Mouse (Mus musculus) limb, embryonic 14.5 days (tissue): ENCODE measurements around the gene Itpkb. TPM values are rescaled to one million over a fixed set of nuclear protein-coding genes. Genes with fewer than 3 reads are reported as not detected.

ENCODE experiments used
- ATAC-seq: fragments of 200-750 bp; cut with Nextera tagmentation; 2 replicates; pipeline ENCODE4 v1.8.0; 2017; ENCODE audit warnings: low read depth, moderate number of reproducible peaks, moderate TSS enrichment; ENCODE audit not compliant: low FRiP score
- DNase-seq: peaks from one replicate; pipeline ENCODE4 v3.0.0-alpha.2; 2015; ENCODE audit warnings: low spot score
- H3K27ac ChIP-seq: fragments of 300-500 bp; sonication (generic); replicated peaks from 2 replicates; pipeline ENCODE4 v1.5.1; 2014; ENCODE audit warnings: low read depth, mild to moderate bottlenecking, low read length, moderate library complexity, mixed read lengths
- H3K27me3 ChIP-seq: fragments of 300-500 bp; sonication (generic); 2 replicates; pipeline ENCODE4 v1.6.1; 2014; ENCODE audit warnings: low read length, mixed read lengths; ENCODE audit not compliant: control insufficient read depth, insufficient read depth
- H3K36me3 ChIP-seq: fragments of 300-500 bp; sonication (generic); 2 replicates; pipeline ENCODE4 v1.6.1; 2014; ENCODE audit warnings: mild to moderate bottlenecking, low read length, moderate library complexity, mixed read lengths; ENCODE audit not compliant: control insufficient read depth, insufficient read depth
- H3K4me1 ChIP-seq: fragments of 300-500 bp; sonication (generic); 2 replicates; pipeline ENCODE4 v1.6.1; 2014; ENCODE audit warnings: antibody characterized with exemption, low read length, mixed read lengths; ENCODE audit not compliant: control insufficient read depth, insufficient read depth
- H3K4me2 ChIP-seq: fragments of 300-500 bp; sonication (generic); replicated peaks from 2 replicates; pipeline ENCODE4 v1.6.1; 2014; ENCODE audit warnings: low read depth, mild to moderate bottlenecking, low read length, moderate library complexity; ENCODE audit not compliant: severe bottlenecking
- H3K4me3 ChIP-seq: fragments of 300-500 bp; sonication (generic); replicated peaks from 2 replicates; pipeline ENCODE4 v1.5.1; 2014; ENCODE audit warnings: low read length
- H3K9ac ChIP-seq: fragments of 300-500 bp; sonication (generic); 2 replicates; pipeline ENCODE4 v1.6.1; 2014; ENCODE audit warnings: mild to moderate bottlenecking, low read depth, low read length, moderate library complexity; ENCODE audit not compliant: severe bottlenecking
- H3K9me3 ChIP-seq: fragments of 300-500 bp; sonication (generic); 2 replicates; pipeline ENCODE4 v1.6.1; 2016; ENCODE audit warnings: low read length; ENCODE audit not compliant: control insufficient read depth
- POLR2A ChIP-seq: fragments of 200-500 bp; IDR thresholded peaks from 2 replicates; pipeline ENCODE4 v1.8.0; 2012; ENCODE audit warnings: inconsistent platforms, mild to moderate bottlenecking, moderate library complexity, borderline replicate concordance; ENCODE audit not compliant: insufficient read depth, insufficient read length; ENCODE audit errors: extremely low read depth
- WGBS: fragments of 180-500 bp; shearing (Covaris S2); extraction: QIAGEN DNeasy Blood & Tissue Kit; methylation state at CpG from one replicate; pipeline ENCODE4 v1.1.7; 2014; 5-methylcytosine and 5-hydroxymethylcytosine counted together
- polyA plus RNA-seq, 2 experiments: library from polyadenylated mRNA; depleted of rRNA in 1 of 2; stranded (reverse) in 1 of 2; unstranded in 1 of 2; fragments of >200 nt; fragmentation: Nextera tagmentation in 1 of 2; extraction: Ambion mirVana in 1 of 2; gene quantifications; 2 replicates each; pipeline versions ENCODE4 v1.2.1 to v1.2.3; 2012 to 2014

Itpkb gene
- polyA plus RNA-seq, 2 experiments: 8.4 to 16.2 TPM

DNA sequence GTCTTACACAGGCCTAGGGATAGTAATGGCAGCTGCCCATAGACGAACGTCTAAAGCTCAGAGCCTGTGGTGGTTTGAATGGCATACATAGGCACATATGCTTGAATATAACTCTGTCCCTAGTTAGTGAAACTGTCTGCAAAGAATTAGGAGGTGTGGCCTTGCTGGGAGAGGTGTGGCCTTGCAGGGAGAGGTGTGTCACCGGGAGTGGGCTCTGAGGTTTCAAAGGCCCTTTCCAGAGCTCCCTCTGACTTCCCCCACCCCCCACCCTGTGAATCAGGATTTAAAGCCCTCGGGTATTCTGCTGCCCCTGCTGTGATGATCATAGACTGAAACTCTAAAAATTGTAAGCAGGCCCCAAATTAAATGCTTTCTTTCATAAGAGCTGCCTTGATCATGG, 29.3 kb upstream of the Itpkb start:
- ATAC-seq: no peak
- no peak for DNase-seq
- Histone ChIP-seq H3K36me3 (no peaks in the 10 kb centered on the region), H3K27ac (no peak overlapping the region), H3K9me3 (no peaks in the 10 kb centered on the region), H3K4me1 (no peaks in the 10 kb centered on the region), H3K4me2 (no peak overlapping the region), H3K27me3 (no peaks in the 10 kb centered on the region), H3K9ac (no peak overlapping the region), H3K4me3 (no peak overlapping the region)
- no peak for TF ChIP-seq POLR2A
- 31% methylated on average over 4 of the region's 4 CpGs for WGBS

DNA sequence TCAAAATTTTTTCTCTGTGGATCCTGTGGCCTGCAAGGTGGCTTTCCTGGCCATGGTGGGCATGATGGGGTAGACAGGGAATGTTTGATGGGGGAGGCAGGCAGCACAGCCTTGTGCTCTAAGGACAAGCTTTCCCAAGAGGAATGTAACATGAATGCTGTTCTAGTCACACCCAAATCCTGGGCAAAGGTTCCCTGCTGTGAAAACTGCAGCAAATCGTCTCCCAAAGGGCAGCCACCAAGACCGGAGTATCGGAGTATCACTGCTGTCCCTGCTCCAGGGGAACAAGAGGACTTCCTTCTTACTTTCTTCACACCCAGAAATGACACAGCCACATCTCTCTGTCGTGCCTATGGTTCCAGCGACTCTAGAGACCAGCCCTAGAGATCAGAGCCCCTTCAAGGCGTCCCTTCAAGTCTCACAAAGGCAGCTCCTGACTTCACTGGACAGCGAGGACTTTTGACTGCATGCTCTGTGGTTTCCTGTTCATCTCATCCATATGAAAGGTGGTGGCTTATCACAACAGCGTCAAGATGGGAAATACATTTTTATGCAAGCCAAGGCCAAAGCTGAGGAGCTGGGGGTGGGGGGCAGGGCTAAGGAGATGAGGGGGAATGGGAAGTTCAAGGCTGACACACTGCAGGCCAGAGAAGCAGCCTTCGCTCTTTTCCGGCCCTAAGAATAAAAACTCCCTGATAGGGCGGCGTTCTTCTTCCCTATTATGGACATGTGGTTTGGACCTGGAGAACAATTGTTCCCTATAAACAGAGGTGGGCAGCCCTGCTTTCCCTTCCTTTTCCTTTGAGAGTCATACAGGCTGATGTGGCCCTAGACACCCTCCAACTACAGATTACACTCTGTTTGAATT, 27.8 kb upstream of the Itpkb start:
- ATAC-seq (no peak), DNase-seq (no peak)
- Histone ChIP-seq H3K27ac (no peak overlapping the region), H3K36me3 (no peaks in the 10 kb centered on the region), H3K27me3 (no peaks in the 10 kb centered on the region), H3K9me3 (no peaks in the 10 kb centered on the region), H3K4me3 (no peak overlapping the region), H3K9ac (no peak overlapping the region), H3K4me1 (0 out of 2 replicates have a peak, but pooled peaks cover 4% of the 10 kb centered on the region), H3K4me2 (no peak overlapping the region)
- no peak for TF ChIP-seq POLR2A
- 62% methylated on average over 12 of the region's 12 CpGs for WGBS

DNA sequence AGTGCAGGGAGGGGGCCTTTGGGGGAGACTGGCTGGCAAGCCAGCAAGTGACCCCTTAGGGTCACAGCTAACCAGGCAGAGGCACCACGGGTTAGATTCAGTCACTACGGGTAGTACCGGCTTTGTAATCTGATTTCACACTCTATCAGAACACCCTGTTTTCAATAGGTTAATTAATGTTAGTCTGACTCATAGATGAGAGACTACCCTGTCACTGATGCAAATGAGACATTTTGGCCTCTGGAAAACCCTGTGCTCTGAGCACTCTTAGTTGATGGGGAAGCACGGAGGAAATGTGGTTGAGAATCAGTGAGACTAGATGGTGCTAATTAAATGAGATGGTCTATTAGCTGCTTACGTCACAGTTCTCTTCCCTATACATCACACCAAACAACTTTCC, 26.7 kb upstream of the Itpkb start:
- WGBS: 84% methylated on average over 5 of the region's 5 CpGs
- DNase-seq: no peak
- no peak overlapping the region for H3K27ac ChIP-seq
- ATAC-seq: no peak
- H3K4me3 ChIP-seq: no peak overlapping the region
- no peaks in the 10 kb centered on the region for H3K36me3 ChIP-seq
- no peak for TF ChIP-seq POLR2A
- H3K4me2 ChIP-seq: no peak overlapping the region
- H3K9me3 ChIP-seq: no peaks in the 10 kb centered on the region
- no peaks in the 10 kb centered on the region for H3K27me3 ChIP-seq
- no peak overlapping the region for H3K9ac ChIP-seq
- 0 out of 2 replicates have a peak, but pooled peaks cover 8% of the 10 kb centered on the region for H3K4me1 ChIP-seq

GRCm38 (mm10) chr1:180306889-180307288, 23.4 kb upstream of the Itpkb start:
- Histone ChIP-seq H3K4me2 (no peak overlapping the region), H3K4me1 (0 out of 2 replicates have a peak, but pooled peaks cover 8% of the 10 kb centered on the region), H3K9ac (no peak overlapping the region), H3K36me3 (no peaks in the 10 kb centered on the region), H3K27me3 (no peaks in the 10 kb centered on the region), H3K4me3 (no peak overlapping the region), H3K9me3 (no peaks in the 10 kb centered on the region), H3K27ac (no peak overlapping the region)
- no peak for TF ChIP-seq POLR2A
- no peak for DNase-seq
- ATAC-seq: no peak
- 81% methylated on average over 9 of the region's 9 CpGs for WGBS

DNA sequence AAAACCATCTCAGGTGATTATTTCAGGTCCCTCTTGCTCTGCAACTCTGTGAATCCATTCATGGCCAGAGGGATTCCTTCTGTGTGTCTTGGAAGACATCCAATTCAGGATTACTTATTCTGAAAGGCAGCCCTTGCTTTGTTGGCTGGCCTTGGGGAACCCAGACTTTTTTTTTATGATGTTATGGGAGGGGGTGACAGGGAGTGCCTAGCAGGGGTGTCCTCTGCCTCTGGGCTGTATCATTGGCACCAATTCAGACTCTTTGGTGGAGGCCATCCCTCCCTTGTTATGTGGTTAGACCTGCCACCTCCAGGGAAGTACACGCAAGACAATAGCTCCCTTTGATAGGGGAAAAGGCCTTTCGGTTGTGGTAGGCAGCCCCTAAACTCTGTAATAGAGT, 22.6 kb upstream of the Itpkb start:
- no peaks in the 10 kb centered on the region for H3K36me3 ChIP-seq
- TF ChIP-seq POLR2A: no peak
- H3K4me1 ChIP-seq: peaks cover 8% of the 10 kb centered on the region; the same call in 1 of the 2 replicates
- 45% methylated on average over 2 of the region's 2 CpGs for WGBS
- no peaks in the 10 kb centered on the region for H3K27me3 ChIP-seq
- no peaks in the 10 kb centered on the region for H3K9me3 ChIP-seq
- H3K27ac ChIP-seq: no peak overlapping the region
- no peak overlapping the region for H3K9ac ChIP-seq
- DNase-seq (peak; percentile 60), ATAC-seq (no peak)
- no peak overlapping the region for H3K4me2 ChIP-seq
- H3K4me3 ChIP-seq: no peak overlapping the region
